Mouse (Mus musculus) spleen, adult 18-20 months (tissue): ENCODE results near the gene Trir.
A peak's percentile ranks its signal among the peaks of the same experiment; 100 is the strongest.

Experiments
- DNase-seq, 2 experiments: peaks; one replicate each; pipeline ENCODE4 v3.0.0; 2022; ENCODE audit warnings: mixed read lengths in 2 of 2

Gene Trir

DNA sequence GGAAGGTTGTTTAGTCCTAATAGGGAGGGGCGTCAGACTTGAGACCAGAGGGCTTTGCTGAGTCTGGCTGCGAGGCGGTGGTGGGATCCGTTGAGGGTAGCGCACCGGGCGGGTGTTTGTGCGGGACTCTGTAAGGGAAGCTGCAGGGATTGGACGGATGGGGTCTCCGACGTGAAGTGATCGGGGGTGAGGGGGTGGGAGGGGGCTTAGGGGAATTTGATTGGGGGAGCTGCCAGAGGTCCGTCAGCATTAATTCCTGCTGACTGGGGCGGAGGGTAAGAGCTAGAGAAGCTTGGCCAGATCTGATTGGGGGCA is 10.7 kb downstream of the Trir start:
- no peak for DNase-seq

GRCm38 (mm10) chr8:85037681-85038531 is 11.3 kb downstream of the Trir start:
- peak; percentile 32 to 67 for DNase-seq

GRCm38 (mm10) chr8:85043619-85044018 is 17.0 kb downstream of the Trir start:
- DNase-seq: no peak

DNA sequence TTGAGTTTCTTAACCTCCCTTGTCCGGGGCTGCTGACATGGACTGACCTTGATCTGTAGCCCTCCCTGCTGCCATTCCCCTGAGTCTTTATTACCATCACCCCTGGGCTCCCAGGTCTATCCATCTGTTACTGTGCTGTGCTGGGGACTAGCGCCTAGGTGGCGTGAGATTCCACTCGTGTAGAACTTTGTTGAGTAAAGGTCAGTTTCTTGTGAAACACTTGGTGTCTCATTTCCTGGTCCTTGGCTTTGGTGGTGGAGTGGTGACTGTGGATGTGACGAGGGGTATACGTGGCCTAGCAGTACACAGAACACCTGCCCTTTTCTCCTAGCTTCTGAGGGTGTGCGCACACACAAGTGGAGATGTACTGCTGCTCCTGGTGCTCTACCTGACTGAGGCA is 30.7 kb downstream of the Trir start:
- no peak for DNase-seq

DNA sequence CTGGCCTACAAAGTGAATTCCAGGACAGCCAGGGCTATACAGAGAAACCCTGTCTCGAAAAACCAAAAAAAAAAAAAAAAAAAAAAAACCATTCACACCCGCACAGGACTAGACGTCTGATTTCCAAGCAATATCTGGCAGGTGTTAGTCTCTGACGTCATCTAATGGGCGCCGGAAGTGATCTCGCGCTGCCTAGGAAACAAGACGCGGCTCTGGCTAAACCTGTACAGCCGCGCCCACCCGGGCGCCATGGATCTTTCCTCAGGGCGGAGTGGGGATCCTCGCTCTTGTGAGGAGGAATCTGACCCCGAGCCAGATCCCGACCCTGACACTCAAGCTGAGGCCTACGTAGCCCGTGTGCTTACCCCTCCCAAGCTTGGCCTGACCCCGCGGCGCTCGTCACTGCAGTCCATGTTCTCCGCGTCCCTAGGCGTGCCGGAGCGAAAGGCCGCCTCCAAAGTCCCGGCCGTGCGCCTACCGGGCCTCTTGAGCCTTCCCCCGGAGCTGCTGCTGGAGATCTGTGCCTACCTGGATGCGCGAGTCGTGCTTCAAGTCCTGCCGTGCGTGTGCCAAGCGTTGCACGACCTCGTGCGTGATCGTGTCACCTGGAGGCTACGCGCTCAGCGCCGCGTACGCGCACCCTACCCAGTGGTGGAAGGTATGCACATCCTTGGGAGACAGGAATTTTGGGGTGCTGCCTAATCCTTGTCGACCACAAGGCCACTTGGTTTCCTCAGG is 33.4 kb downstream of the Trir start, which contains the start of gene Fbxw9:
Gene Fbxw9 (plus strand): TSS at position 177 of the 738 bp plus-strand sequence.
- peak; percentile 73 to 81 for DNase-seq

GRCm38 (mm10) chr8:85062603-85063002 is 36.0 kb downstream of the Trir start:
- DNase-seq: no peak

GRCm38 (mm10) chr8:85065213-85065612 is 38.6 kb downstream of the Trir start:
- DNase-seq: no peak

DNA sequence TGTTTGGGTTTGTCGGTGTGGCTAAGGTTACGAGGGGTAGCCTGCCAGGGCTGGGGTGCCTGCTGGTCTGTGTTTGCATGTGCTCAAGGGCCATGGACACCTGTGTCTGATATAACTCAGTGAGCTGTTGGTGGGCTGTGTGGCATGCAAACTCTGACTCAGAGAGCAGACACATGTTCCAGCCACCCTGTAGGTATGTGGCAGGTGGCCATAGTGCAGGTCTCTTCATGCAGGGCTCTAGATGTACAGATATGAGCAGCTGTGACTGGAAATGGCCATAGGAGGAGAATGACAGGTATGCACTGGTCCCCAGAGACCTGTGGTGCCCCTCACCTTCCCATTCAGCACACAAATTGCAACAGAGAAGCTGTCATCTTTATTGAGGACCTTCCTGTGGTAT is 40.5 kb downstream of the Trir start:
- no peak for DNase-seq

DNA sequence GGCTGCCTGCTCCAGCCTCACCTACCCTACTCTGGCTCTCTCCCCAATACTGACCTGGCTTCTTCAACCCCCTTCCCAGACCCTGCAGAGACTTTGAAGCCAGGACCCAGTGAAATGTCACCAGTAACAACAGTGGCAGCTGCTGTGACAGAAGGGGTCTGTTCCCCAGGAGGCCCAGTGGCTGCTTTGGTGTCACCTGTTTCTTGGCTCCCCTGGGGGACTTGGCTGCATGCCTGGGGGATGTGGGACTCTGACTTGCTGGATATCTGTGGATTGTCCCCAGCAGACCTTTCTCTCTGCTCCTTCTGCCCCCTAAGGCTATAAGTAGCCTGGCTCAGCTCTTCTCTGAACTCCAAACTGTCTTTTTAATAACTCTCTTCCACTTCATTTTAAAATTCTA is 41.4 kb downstream of the Trir start, which contains the start of gene Gm5741:
Gene Gm5741 (minus strand): TSS at position 1 of the 400 bp plus-strand sequence.
- no peak for DNase-seq

GRCm38 (mm10) chr8:85071041-85071440 is 44.4 kb downstream of the Trir start:
- no peak for DNase-seq

DNA sequence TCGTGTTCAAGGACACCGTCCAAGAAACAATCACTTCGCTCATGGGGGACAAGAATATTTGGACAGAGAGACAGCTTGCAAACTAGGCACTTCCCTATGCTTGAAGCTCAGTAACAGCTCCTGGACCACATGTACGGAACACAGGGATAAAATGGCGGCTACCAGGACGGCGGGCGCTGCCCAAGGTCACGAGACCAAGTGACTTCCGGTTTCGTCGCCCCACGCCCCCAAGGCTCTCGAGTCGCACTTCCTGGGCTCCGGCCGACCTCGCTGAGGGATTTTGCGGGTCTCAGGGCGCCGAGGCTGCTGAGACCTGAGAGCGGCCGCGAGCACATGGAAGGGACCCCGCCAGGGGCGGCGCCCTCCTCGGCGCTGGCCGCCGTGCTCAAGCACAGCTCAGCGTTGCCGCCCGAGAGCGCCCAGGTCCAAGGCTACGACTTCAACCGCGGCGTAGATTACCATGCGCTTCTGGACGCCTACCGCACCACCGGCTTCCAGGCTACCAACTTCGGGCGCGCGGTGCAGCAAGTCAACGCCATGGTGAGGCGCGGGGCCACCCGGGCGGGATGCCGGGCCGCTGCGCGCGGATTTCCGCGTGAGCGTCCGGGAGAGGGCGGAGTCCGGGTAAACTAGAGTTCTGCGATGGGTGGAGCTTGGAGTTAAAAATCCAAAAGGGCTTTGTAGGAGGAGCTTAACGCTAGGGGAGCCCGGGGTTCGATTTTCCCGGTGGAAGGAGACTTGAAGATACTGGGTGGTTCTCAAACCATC is 45.1 kb downstream of the Trir start, which contains the start of gene Dhps:
Gene Dhps (plus strand): TSS at position 244 of the 768 bp plus-strand sequence.
- peak; percentile 83 to 87 for DNase-seq

DNA sequence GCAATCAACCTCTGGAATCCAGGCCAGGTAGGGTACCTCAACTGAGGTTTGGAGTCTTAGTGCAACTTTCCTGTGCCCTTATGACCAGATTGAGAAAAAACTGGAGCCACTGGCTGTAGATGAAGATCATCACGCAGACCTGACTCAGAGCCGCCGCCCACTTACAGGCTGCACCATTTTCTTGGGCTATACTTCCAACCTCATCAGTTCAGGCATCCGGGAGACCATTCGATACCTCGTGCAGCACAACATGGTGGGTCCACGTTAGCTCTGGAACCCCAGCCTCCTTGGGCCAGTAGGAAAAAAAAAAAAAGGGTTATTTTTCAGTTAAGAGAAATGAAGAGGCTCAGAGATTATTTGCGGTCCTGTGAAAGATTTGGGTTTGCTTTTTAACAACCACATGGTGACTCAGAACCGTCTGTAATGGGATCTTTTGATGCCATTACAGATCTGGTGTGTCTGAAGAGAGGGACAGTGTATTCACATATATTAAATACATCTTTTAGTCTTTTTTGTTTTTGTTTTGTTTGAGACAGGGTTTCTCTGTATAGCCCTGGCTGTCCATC is 45.8 kb downstream of the Trir start:
- peak in 1 of 2 experiments; percentile 13 for DNase-seq

GRCm38 (mm10) chr8:85073041-85073612 is 46.5 kb downstream of the Trir start:
- no peak for DNase-seq

DNA sequence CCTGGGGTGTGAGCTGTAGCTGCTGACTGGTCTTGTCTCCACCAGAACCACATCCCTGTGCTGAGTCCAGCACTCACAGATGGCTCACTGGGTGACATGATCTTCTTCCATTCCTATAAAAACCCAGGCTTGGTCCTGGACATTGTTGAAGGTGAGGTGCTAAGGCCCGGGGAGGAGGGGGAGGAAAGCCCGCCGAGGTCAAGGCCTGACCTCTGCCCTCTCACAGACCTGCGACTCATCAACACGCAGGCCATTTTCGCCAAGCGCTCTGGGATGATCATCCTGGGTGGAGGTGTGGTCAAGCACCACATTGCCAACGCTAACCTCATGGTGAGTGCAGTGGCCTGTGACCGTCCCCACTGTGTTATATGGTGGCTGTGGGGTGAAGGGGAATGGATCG is 47.5 kb downstream of the Trir start:
- DNase-seq: no peak

DNA sequence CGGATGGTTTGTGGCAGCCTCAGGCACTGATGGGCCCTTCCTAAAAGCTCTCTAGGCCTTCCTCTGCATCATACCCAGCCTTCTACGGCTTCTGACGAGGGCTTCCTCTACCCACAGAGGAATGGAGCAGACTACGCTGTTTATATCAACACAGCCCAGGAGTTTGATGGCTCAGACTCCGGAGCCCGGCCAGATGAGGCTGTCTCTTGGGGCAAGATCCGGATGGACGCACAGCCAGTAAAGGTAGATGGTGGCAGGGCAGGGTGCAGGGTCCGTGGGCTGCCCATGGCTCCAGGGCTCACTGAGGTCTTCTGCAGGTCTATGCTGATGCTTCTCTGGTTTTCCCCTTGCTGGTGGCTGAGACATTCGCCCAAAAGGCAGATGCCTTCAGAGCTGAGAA is 48.0 kb downstream of the Trir start:
- no peak for DNase-seq

- no peak for DNase-seq
Observed at GRCm38 (mm10) chr8:85076001-85076400, 49.4 kb downstream of the Trir start.

GRCm38 (mm10) chr8:85076993-85077392 is 50.4 kb downstream of the Trir start:
- DNase-seq: peak; percentile 58 to 67
